Mouse (Mus musculus): Measurements from ENCODE around the gene Gipc1.

The Gipc1 gene

GRCm38 (mm10) chr8:83649699-83650098 lies 2.8 kb upstream of the Gipc1 start:
- DNase-seq = no peak

DNA sequence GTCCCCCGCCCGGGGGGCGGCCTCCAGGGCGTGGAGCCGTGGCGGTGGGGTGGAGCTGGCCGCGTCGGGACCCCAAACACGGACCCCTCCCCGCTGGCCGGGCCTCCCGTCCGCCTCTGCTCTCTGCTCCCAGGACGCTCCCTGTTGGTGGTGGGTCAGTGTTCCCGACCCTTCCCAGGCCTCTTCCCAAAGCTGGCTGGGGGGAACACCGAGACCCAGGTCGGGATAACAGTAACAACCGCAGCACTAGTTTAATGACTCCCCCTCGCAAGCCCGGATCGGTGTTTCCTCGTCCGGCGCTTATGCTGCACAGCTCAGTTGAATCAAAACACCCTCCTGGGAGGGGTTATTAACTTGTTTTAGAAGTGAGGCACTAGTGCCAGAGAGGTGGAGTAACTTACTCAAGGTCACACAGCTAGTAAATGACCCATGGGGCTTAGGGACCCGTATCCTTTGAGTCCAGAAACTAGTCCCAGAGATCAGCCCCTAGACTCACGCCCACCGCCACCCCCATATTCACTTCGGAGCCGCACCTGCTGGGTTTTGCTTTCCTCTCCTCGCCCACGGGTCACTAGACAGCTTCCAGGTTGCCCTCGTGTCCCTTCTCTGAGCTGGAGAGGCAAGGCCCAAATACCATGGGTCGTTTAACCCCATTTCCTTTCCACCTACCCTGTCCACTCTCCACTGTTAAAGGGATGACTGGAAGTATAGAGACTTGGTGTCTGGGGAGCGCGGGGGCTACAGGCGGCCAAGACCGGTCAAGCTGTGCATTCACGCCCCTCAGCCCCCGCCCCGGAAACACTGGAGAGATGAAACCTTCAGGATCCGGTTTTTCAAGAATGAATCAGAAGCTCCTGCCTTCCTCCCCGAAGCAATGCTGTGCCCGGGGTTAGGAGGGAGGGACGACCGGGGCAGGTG lies 526 bp downstream of the Gipc1 start:
- no peak for DNase-seq

GRCm38 (mm10) chr8:83653662-83654017 lies 1.2 kb downstream of the Gipc1 start:
- no peak for DNase-seq

DNA sequence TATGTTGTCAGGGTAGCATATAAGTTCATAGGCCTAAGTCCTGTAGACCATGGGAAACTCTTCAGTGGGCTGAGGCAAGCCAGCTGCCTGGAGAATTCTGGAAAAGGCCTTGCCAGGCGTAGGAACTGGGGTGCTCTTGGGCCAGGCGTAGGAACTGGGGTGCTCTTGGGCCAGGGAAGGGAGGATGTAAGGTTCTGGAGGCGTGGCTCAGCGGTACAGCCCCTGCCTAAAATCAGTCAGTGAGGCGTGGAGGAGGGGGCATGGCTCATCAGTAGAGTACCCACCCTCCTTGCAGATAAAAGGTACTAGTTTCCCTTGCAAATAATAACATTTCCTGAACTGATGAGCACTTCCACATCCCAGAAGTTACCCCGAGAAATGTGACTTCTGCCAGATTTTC lies 2.2 kb downstream of the Gipc1 start:
- DNase-seq = no peak

DNA sequence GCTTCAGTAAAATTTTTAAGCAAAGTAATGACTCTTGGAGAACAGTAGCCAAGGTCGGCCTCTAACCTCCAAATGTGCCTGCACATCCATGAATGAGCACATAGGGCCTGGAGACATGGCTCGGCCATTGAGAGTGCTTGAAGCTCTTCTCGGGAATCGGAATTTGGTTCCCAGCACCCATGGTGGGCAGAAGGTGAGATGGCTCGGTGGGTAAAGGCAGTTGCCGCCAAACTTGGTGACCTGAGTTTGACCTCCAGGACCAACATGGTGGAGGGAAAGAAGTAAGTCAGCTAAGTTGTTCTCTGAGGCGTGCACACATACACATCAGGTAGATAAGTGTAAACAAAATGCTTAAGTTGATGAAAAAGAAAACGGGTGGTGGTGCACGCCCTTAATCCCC lies 3.6 kb downstream of the Gipc1 start:
- DNase-seq = no peak

- no peak for DNase-seq
These were observed 4.2 kb downstream of the Gipc1 start for GRCm38 (mm10) chr8:83656484-83657246.

DNA sequence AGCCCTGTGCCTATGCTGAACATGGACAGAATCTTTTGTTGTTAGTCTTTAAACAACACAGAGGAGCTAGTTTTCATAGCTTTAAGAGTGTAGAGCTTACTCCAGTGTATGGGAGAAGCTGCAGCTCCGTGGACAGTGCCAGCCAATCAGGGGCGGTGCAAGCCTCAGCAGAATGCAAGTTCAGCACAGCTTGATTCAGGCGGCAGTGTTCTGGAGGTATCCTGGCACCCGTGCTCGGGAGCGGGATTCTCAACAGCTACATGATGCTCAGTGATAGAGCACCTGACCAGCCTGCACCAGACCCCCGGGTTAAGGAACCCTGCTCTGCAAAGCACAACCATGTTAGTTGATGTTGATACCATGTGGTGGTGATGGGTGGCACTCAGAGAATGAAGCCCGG lies 8.1 kb downstream of the Gipc1 start:
- DNase-seq = peak; percentile 61

GRCm38 (mm10) chr8:83660995-83661680 lies 8.7 kb downstream of the Gipc1 start:
- no peak for DNase-seq

DNA sequence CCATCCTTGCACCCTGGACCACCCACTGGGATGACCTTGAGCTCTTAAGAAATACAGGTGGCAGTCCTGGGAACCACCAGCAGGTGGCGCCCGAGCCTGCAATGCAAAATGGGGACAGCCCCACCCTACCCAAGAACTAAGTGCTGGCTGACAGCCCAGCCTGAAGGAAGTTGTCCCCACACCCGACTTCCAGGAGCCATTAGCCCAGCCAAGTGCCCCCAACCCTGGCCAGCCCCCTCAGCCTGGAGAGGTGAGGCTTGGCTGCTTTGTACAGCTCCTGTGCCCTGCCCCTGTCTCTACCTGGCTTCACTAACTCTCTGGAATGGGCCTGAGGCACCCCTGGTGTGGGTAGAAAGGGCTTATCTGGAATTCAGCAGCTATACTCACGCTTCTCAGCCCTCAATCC lies 9.9 kb downstream of the Gipc1 start:
- DNase-seq = peak; percentile 82

DNA sequence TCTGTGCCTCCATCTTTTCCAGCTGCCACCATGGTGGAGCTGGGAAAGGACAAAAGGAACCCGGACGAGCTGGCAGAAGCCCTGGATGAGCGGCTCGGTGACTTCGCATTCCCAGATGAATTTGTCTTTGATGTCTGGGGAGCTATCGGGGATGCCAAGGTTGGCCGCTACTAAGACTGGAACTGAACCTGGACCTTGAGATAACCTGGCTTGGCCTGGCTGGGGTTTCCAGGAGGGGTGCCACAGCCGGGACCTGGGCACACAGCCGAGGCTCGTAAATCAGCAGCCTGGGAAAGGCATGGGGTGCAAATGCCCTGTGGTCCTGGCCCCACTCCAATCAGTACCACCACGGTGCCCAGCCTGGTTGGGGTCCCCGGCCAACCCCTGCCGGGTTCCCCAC lies 11.6 kb downstream of the Gipc1 start:
- DNase-seq = no peak

GRCm38 (mm10) chr8:83664931-83665625 lies 12.6 kb downstream of the Gipc1 start:
- no peak for DNase-seq

DNA sequence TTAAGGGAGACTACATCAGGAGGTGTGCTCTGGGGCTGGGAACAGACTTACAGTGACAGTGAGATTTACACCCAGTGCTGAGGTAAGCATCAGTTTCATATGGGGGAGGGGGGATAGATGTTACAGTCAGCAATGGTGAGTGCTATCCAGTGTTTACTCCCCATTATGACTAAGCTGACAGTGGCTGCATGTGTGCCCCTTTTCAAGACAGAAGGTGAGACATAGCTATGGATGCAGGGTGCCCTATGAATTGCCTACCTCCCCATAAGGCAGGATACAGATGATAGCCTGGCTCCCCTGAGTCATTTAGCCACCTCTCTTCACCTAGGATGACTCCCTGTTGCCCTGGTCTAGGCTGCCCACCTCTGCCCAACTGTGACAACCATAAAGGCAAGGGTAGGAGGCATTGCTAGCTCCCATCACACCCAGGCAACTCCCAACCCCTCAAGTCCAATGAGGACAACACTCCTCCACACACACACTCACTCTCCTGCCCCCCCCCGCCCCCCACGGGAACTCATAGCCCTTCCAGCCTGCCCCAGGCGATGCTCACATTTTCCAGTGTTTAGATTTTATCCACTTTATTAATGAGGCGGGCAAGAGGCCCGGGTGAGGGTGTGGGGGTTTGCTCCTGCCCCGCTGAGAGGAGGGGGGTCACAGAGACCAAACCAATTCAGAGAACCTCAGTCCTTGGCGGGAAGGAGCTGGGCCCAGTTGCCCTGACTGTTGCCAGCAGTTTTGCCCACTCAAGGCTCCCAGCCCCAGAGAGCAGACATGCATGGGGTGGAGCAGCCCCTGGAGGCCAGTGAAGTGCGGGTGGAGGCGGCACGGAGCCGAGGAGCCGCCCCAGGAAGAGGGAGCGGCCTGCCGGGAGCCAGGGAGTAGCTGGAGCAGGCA lies 13.7 kb downstream of the Gipc1 start, which contains the start of gene Ptger1:
Gene Ptger1 (plus strand): TSS at position 710 of the 897 bp plus-strand sequence.
- no peak for DNase-seq

- DNase-seq = no peak
These were observed 14.4 kb downstream of the Gipc1 start for GRCm38 (mm10) chr8:83666866-83667234.

GRCm38 (mm10) chr8:83667526-83667925 lies 15.0 kb downstream of the Gipc1 start:
- no peak for DNase-seq

GRCm38 (mm10) chr8:83668010-83668916 lies 15.8 kb downstream of the Gipc1 start:
- peak; percentile 51 for DNase-seq

DNA sequence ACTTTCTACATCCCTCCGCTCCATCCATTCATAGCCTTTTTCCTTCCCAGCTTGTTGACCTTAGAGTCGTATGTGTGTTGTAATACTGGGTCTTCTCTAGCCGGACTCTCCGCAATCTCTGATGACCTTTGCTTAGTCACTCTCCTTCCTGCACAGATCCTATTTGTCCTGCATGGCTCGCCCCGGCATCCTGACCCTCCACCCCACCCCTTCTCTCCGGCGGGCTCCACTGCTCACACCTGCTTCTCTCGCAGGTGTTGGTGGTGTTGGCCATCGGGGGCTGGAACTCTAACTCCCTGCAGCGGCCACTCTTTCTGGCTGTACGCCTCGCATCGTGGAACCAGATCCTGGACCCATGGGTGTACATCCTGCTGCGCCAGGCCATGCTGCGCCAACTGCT lies 16.5 kb downstream of the Gipc1 start:
- no peak for DNase-seq

- no peak for DNase-seq
These were observed 20.5 kb downstream of the Gipc1 start for GRCm38 (mm10) chr8:83672936-83673335.

DNA sequence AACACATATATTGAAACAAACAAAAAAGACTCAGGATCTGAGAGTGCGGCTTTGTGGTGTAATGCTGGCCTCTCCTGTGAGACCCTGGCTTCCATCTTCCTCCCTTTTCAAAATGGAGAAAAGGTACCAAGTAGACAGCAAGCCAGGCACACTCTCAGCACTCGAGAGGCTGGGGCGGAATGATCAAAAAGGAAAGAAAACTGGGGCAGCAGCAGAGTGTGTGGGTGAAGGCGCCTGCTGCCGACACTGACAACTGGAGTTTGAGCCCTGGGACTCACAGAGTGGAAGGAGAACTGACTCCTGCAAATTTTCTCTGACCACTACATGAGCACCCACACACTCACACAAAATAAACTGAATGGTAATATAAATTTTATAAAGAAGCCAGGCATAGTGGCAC lies 22.0 kb downstream of the Gipc1 start:
- peak; percentile 59 for DNase-seq

DNA sequence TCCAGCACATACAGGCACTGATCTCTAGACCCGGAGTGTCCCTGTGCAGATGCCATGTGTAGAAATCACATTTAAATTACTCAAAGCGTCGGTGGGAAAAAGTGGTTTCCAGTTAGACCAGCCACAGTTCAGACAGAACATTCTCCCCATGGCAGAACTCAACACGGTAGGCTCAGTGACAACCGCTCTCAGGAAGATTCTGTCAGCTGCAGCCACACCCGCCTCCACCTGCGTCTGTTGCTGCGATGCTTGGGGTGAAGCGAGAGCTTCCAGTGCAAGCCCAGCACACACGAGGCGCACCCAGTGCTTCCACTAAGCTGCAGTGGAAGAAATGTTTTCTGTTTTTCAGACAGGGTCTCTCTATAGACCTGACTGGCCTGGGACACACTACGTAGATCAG lies 27.4 kb downstream of the Gipc1 start:
- DNase-seq = no peak

DNA sequence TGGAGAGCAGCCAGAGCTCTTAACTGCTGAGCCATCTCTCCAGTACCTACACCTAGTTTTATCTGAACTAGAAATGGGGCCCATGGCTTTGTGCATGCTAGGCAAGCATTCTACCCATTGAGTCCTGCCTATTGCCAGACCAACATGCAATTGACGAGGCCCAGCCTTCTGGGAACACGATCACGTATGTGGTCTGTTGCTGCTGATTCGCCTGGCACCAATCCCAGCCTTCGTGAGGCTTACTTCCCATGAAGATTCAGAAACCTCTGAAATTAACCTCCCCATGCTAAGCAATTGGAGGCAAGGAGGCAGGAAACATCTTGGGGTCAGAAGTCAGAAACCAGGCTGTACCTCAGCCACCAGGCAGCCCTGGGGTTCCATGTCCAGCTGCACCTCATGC lies 28.1 kb downstream of the Gipc1 start:
- DNase-seq = no peak

GRCm38 (mm10) chr8:83681099-83681498 lies 28.6 kb downstream of the Gipc1 start:
- no peak for DNase-seq
